Mouse (Mus musculus) heart, adult 2 months (tissue): ENCODE measurements around the gene Mgarp. TPM values are rescaled to one million over a fixed set of nuclear protein-coding genes. Genes with fewer than 3 reads are reported as not detected.

ENCODE experiments used
- DNase-seq, 2 experiments: peaks; one replicate each; pipeline ENCODE4 v3.0.0; 2021
- H3K27ac ChIP-seq: fragments of 200-600 bp; 2 replicates; pipeline ENCODE4 v1.8.1; 2022
- H3K27me3 ChIP-seq: fragments of 200-500 bp; 2 replicates; pipeline ENCODE4 v1.6.1; 2012; ENCODE audit warnings: mild to moderate bottlenecking, low read length, inconsistent platforms, mixed read lengths; ENCODE audit not compliant: control insufficient read depth, insufficient read depth
- H3K36me3 ChIP-seq: fragments of 200-500 bp; 2 replicates; pipeline ENCODE4 v1.6.1; 2012; ENCODE audit warnings: low read length, inconsistent platforms; ENCODE audit not compliant: control insufficient read depth, insufficient read depth
- H3K4me1 ChIP-seq: fragments of 200-500 bp; 2 replicates; pipeline ENCODE4 v1.6.1; 2011; ENCODE audit warnings: low read length; ENCODE audit not compliant: control insufficient read depth, insufficient read depth
- H3K4me3 ChIP-seq: fragments of 200-600 bp; 2 replicates; pipeline ENCODE4 v1.8.1; 2022
- H3K79me2 ChIP-seq: fragments of 200-500 bp; replicated peaks from 2 replicates; pipeline ENCODE4 v1.6.1; 2012; ENCODE audit warnings: mild to moderate bottlenecking, inconsistent platforms, low read length, moderate library complexity, mixed read lengths; ENCODE audit not compliant: control insufficient read depth, insufficient read depth
- H3K9ac ChIP-seq: fragments of 200-500 bp; 2 replicates; pipeline ENCODE4 v1.6.1; 2012; ENCODE audit warnings: low read depth, mild to moderate bottlenecking, control low read depth, inconsistent platforms, low read length, mixed read lengths
- CTCF ChIP-seq: fragments of 200-600 bp; IDR thresholded peaks from 2 replicates; pipeline ENCODE4 v1.8.1; 2022; ENCODE audit warnings: antibody characterized with exemption, mild to moderate bottlenecking, moderate library complexity
- EP300 ChIP-seq: fragments of 200-500 bp; IDR thresholded peaks from 2 replicates; pipeline ENCODE4 v1.6.1; 2011; ENCODE audit warnings: low read depth, low read length, control low read depth; ENCODE audit not compliant: insufficient read depth
- POLR2A ChIP-seq: fragments of 200-500 bp; IDR thresholded peaks from 2 replicates; pipeline ENCODE4 v1.6.1; 2011; ENCODE audit warnings: mild to moderate bottlenecking, low read depth, low read length, control low read depth; ENCODE audit not compliant: insufficient read depth
- WGBS: fragments of 180-500 bp; shearing (Covaris S2); methylation state at CpG from one replicate; pipeline ENCODE4 v1.1.7; 2018; 5-methylcytosine and 5-hydroxymethylcytosine counted together
- intact Hi-C: fragments of 180-260 bp; cut with DNase I; formaldehyde crosslinking; loops from one replicate; pipeline ENCODE4 v1.15.1; 2025
- polyA plus RNA-seq: library from polyadenylated mRNA; depleted of rRNA; stranded (reverse); fragments of >200 nt; gene quantifications from 2 replicates; pipeline ENCODE4 v1.2.3, GENCODE M21; 2012
- total RNA-seq, 2 experiments: library from RNA; stranded (reverse); gene quantifications; 2 replicates each; pipeline ENCODE4 v1.2.3; 2021

Mgarp gene
- total and polyA plus RNA-seq, 3 experiments: 0.12 to 0.70 TPM; not detected in 1

- Histone ChIP-seq H3K79me2 (peaks cover 8% of the 10 kb centered on the region), H3K4me1 (peaks cover 11% of the 10 kb centered on the region), H3K27me3 (no peaks in the 10 kb centered on the region), H3K36me3 (peaks cover 16% of the 10 kb centered on the region), H3K27ac (peak overlapping the region; percentile 84; the same call in 1 of the 2 replicates), H3K9ac (no peak overlapping the region), H3K4me3 (peak overlapping the region; percentile 68)
- no peak for DNase-seq
- no peak for TF ChIP-seq EP300
- no peak for TF ChIP-seq POLR2A
- no peak for TF ChIP-seq CTCF
- intact Hi-C loops: no loop called here
- 43% methylated on average over 2 of the region's 2 CpGs for WGBS
Measured at GRCm38 (mm10) chr3:51417485-51417884, 20.9 kb upstream of the Mgarp start.

GRCm38 (mm10) chr3:51417135-51417458, 20.6 kb upstream of the Mgarp start:
- H3K4me3 ChIP-seq: peak overlapping the region; percentile 68
- peaks cover 8% of the 10 kb centered on the region for H3K79me2 ChIP-seq
- no peak for TF ChIP-seq CTCF
- TF ChIP-seq EP300: no peak
- no peak for TF ChIP-seq POLR2A
- no peaks in the 10 kb centered on the region for H3K27me3 ChIP-seq
- no peak for DNase-seq
- peak overlapping the region; percentile 94 for H3K9ac ChIP-seq
- H3K27ac ChIP-seq: peak overlapping the region; percentile 84
- H3K4me1 ChIP-seq: peaks cover 11% of the 10 kb centered on the region
- intact Hi-C loops: no loop called here
- peaks cover 16% of the 10 kb centered on the region for H3K36me3 ChIP-seq
- 7% methylated on average over 8 of the region's 8 CpGs for WGBS

DNA sequence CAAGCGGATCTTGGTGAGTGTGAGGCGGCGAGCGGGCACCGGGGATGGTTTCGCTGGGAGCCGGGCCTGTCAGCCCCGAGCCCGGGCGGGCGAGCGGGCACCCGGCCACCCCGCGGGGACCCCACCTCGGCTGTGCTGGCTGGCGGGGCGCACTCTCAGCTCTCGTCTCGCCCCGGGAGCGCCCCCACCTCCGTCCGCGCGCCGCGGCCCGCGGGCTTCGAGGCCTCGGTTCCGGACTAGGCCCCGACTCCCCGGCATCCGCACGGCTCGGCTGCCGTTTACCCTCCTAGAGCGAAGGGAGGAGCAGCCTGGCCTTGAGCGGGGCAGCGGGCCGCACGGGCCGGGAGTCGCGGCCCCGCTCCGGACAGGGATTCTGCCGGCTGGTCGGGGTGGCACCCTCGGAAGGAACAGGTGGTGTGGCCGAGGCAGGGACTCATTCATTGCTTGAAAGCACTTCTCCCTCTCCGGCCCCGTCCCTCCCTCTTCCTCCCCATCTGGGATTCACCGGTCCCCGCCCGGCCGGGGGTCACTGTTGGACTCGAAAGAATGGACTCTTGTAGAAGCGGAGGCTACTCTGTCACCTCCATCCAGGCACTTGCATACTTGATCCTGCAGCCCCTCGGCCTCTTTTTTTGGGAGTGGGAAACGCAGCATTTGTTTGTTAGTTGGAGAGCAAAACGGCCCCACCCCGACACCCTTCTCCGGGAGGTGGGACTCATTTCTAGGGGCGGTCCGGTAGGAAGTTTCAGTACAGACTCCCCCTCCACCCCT, 20.0 kb upstream of the Mgarp start:
- Histone ChIP-seq H3K79me2 (peaks cover 7% of the 10 kb centered on the region; the same call in 1 of the 2 replicates), H3K4me3 (peak overlapping the region; percentile 68), H3K27me3 (no peaks in the 10 kb centered on the region), H3K27ac (peak overlapping the region; percentile 84), H3K36me3 (peaks cover 16% of the 10 kb centered on the region), H3K9ac (peak overlapping the region; percentile 94), H3K4me1 (peaks cover 11% of the 10 kb centered on the region)
- under 1% methylated on average over 67 of the region's 68 CpGs for WGBS
- 0 out of 2 replicates have a peak, but pooled peaks have one; percentile 33 for TF ChIP-seq POLR2A
- no peak for TF ChIP-seq CTCF
- peak; percentile 66 to 71 for DNase-seq
- intact Hi-C loops: no loop called here

- H3K4me1 ChIP-seq: peaks cover 11% of the 10 kb centered on the region
- no peak for DNase-seq
- under 1% methylated on average over 27 of the region's 30 CpGs for WGBS
- TF ChIP-seq EP300: no peak
- TF ChIP-seq POLR2A: no peak
- TF ChIP-seq CTCF: peak; percentile 21; the same call in 1 of the 2 replicates
- peak overlapping the region; percentile 68 for H3K4me3 ChIP-seq
- no peaks in the 10 kb centered on the region for H3K27me3 ChIP-seq
- intact Hi-C loops: no loop called here
- peaks cover 16% of the 10 kb centered on the region for H3K36me3 ChIP-seq
- peak overlapping the region; percentile 94 for H3K9ac ChIP-seq
- H3K79me2 ChIP-seq: peaks cover 4% of the 10 kb centered on the region; the same call in 1 of the 2 replicates
- H3K27ac ChIP-seq: peak overlapping the region; percentile 84
Measured at GRCm38 (mm10) chr3:51416073-51416363, 19.5 kb upstream of the Mgarp start.

- H3K79me2 ChIP-seq: peaks cover 3% of the 10 kb centered on the region; the same call in 1 of the 2 replicates
- H3K4me1 ChIP-seq: peaks cover 9% of the 10 kb centered on the region
- H3K27ac ChIP-seq: peak within 1 kb of the TSS; percentile 84
- 3% methylated on average over 43 of the region's 43 CpGs for WGBS
- H3K36me3 ChIP-seq: peaks cover 16% of the 10 kb centered on the region
- intact Hi-C loops: no loop called here
- H3K9ac ChIP-seq: peak within 1 kb of the TSS; percentile 94
- DNase-seq: peak; percentile 96 to 98
- H3K27me3 ChIP-seq: no peaks in the 10 kb centered on the region
- peak within 1 kb of the TSS; percentile 68 for H3K4me3 ChIP-seq
- TF ChIP-seq EP300: no peak
- peak; percentile 73 for TF ChIP-seq POLR2A
- no peak for TF ChIP-seq CTCF
Measured at GRCm38 (mm10) chr3:51415098-51416072, 18.8 kb upstream of the Mgarp start, which contains the start of gene Naa15. Naa15 (plus strand) TSS chr3:51415148.

GRCm38 (mm10) chr3:51413276-51413675, 16.7 kb upstream of the Mgarp start:
- intact Hi-C loops: no loop called here
- no peak for DNase-seq
- 56% methylated on average over 1 of the region's 1 CpGs for WGBS
- TF ChIP-seq CTCF: no peak
- TF ChIP-seq POLR2A: no peak
- TF ChIP-seq EP300: no peak
- Histone ChIP-seq H3K4me1 (peaks cover 9% of the 10 kb centered on the region), H3K4me3 (no peak overlapping the region), H3K79me2 (peaks cover under 1% of the 10 kb centered on the region; the same call in 1 of the 2 replicates), H3K27me3 (no peaks in the 10 kb centered on the region), H3K9ac (no peak overlapping the region), H3K36me3 (peaks cover 12% of the 10 kb centered on the region), H3K27ac (no peak overlapping the region)
